Mouse (Mus musculus) T-helper 1 cell (primary cell): Measurements from ENCODE around the gene Cab39.

ENCODE experiments used
- in situ Hi-C: fragments of 300-600 bp; cut with MboI, MseI; formaldehyde crosslinking; loops from one replicate; pipeline ENCODE4 v1.15.1; 2025; ENCODE audit warnings: high pct_unique_total_duplicates

Gene Cab39

DNA sequence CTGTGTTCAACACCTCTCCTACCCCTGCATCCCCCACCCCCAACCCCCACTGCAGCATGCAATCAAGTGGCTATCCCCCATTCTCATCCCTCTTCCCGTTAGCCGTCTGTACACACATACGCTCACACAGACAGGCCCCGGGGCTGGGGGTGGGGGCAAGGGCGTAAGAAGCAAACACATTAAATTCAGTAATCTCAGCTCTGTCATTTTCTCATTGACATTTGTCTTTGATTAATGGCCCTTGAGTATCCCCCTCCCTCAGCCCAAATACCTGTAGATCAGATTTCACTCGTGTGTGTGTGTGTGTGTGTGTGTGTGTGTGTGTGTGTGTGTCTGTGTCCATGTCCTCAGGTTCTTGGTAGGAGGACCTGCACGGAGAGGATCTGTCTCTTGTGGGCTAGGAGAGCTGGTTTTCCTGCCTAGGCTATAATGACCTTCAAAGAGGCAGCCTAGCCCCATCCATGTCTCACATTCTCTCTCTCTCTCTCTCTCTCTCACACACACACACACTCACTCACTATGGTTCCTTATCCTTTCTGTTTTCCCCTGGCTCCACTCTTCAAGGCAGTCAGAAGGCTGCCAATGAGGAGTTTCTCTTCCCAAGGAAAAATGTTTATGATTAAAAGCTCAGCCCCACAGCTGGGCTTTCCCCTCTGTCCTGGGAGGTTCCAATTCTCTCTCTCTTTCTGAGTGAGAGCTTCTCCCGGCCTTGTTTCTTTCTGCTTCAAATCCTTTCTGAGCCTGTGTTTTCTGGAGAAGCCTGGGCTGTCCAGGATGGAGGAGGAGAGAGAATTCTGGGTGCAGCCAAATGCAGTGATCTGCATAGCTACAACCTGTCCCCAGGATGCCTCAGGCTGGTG lies 104.9 kb downstream of the Cab39 start:
- in situ Hi-C loops = loop anchor here (5.0 kb wide), 1 partner anchor 46 kb away; no protein-coding TSS in a partner anchor

DNA sequence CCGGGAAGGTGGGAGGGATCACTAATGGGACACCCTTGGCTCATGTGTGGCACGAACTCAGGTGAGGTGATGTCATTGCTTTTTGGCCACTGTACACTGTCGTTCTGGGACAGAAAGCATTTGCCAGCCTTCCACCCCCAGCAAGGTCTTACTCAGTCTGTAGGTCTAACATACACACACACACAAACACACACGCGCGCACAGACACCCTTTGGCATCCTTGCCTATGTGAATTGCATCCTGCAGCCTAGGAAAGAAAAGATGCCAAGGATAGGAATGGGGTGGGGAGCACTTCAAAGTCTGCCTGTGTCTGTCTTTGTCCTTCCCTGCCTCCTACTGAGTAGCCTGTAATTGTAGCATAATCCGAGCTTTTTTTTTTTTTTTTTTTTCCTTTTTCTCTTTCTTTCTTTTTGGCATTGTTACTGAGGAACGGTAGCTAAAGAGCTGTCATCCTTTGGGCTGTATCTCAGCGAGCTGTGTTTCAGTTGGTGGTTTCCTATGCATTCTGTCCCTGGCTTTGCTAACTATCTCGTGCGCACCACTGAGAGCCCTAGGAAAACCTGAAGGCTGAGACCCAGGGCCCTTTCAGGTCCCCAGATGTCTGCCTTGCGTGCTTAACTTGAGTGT lies 105.6 kb downstream of the Cab39 start:
- in situ Hi-C loops = loop anchor here (5.0 kb wide), 1 partner anchor 47 kb away; no protein-coding TSS in a partner anchor

GRCm38 (mm10) chr1:85899388-85899761 lies 106.1 kb downstream of the Cab39 start:
- in situ Hi-C loops = loop anchor here (5.0 kb wide), 1 partner anchor 47 kb away; no protein-coding TSS in a partner anchor

- in situ Hi-C loops = no loop called here
Observed at GRCm38 (mm10) chr1:85900521-85901333, 107.5 kb downstream of the Cab39 start.
